Mouse (Mus musculus) CH12.LX (cell line): ENCODE measurements around the gene Plp2. TPM values are rescaled to one million over a fixed set of nuclear protein-coding genes. Genes with fewer than 3 reads are reported as not detected.

Experiments used
- DNase-seq: peaks from one replicate; pipeline ENCODE4 v3.0.0-alpha.2; 2013; ENCODE audit errors: extremely low read depth
- H3K27ac ChIP-seq: 2 replicates; pipeline ENCODE4 v1.5.1; 2012; ENCODE audit warnings: low read depth, mild to moderate bottlenecking, control low read depth, moderate library complexity; ENCODE audit not compliant: insufficient read depth
- H3K27me3 ChIP-seq: replicated peaks from 2 replicates; pipeline ENCODE3; 2012; ENCODE audit warnings: inconsistent platforms
- H3K36me3 ChIP-seq, 2 experiments: replicated peaks in 1 of 2; 2 replicates each; pipeline versions ENCODE3 to v1.6.1; 2012; ENCODE audit warnings: inconsistent platforms in 1 of 2, low read length in 1 of 2, mild to moderate bottlenecking in 1 of 2, mixed read lengths in 1 of 2, moderate library complexity in 1 of 2; ENCODE audit not compliant: control insufficient read depth in 1 of 2, insufficient read depth in 1 of 2
- H3K4me1 ChIP-seq, 2 experiments: 2 replicates each; pipeline ENCODE4 v1.6.1; 2012; ENCODE audit warnings: inconsistent platforms in 1 of 2, moderate library complexity in 1 of 2; ENCODE audit not compliant: insufficient read depth in 2 of 2, control insufficient read depth in 1 of 2
- H3K4me2 ChIP-seq: 2 replicates; pipeline ENCODE4 v1.6.1; 2012; ENCODE audit warnings: low read depth, mild to moderate bottlenecking, control low read depth; ENCODE audit not compliant: poor library complexity, insufficient read depth, severe bottlenecking
- H3K4me3 ChIP-seq, 3 experiments: fragments of 150-350 bp in 1 of 3; sonication (generic) in 1 of 3; replicated peaks in 1 of 3; 2 replicates each; pipeline versions ENCODE3 to v1.5.1; 2011 to 2012; ENCODE audit warnings: low read depth in 2 of 3, low read length in 2 of 3, mild to moderate bottlenecking in 2 of 3, moderate library complexity in 2 of 3, control low read depth in 1 of 3, improper control_type of control experiment in 1 of 3, inconsistent platforms in 1 of 3, mixed read lengths in 1 of 3; ENCODE audit not compliant: poor library complexity in 1 of 3
- H3K79me2 ChIP-seq: replicated peaks from 2 replicates; pipeline ENCODE4 v1.6.1; 2012; ENCODE audit warnings: mild to moderate bottlenecking, moderate library complexity; ENCODE audit not compliant: control insufficient read depth, poor library complexity, insufficient read depth, severe bottlenecking; ENCODE audit errors: extremely low read depth
- H3K9ac ChIP-seq: 2 replicates; pipeline ENCODE4 v1.6.1; 2012; ENCODE audit warnings: low read depth, mild to moderate bottlenecking, control low read depth, moderate library complexity; ENCODE audit not compliant: insufficient read depth
- H3K9me3 ChIP-seq: replicated peaks from 2 replicates; pipeline ENCODE3; 2012; ENCODE audit warnings: low read length, inconsistent platforms, mixed read lengths
- CHD1 ChIP-seq: IDR thresholded peaks from 2 replicates; pipeline ENCODE4 v1.6.1; 2012; ENCODE audit warnings: low read depth, low read length, improper control_type of control experiment, inconsistent platforms
- CTCF ChIP-seq, 2 experiments: IDR thresholded peaks in 1 of 2; conservative IDR thresholded peaks in 1 of 2; 2 replicates each; pipeline ENCODE4 v1.5.1; 2011 to 2012; ENCODE audit warnings: low read depth in 2 of 2, low read length in 2 of 2, improper control_type of control experiment in 1 of 2, inconsistent platforms in 1 of 2, mild to moderate bottlenecking in 1 of 2, moderate library complexity in 1 of 2
- MAX ChIP-seq: IDR thresholded peaks from 2 replicates; pipeline ENCODE4 v1.6.1; 2011; ENCODE audit warnings: low read length, improper control_type of control experiment
- NRF1 ChIP-seq: IDR thresholded peaks from 2 replicates; pipeline ENCODE4 v1.6.1; 2014; ENCODE audit warnings: low read depth, mild to moderate bottlenecking, inconsistent platforms, low read length, improper control_type of control experiment, moderate library complexity
- PAX5 ChIP-seq: IDR thresholded peaks from 2 replicates; pipeline ENCODE4 v1.6.1; 2012; ENCODE audit warnings: low read length, inconsistent platforms, mixed read lengths
- RAD21 ChIP-seq: IDR thresholded peaks from 2 replicates; pipeline ENCODE4 v1.6.1; 2011; ENCODE audit warnings: low read depth, mild to moderate bottlenecking, low read length, improper control_type of control experiment, moderate library complexity
- SMC3 ChIP-seq: IDR thresholded peaks from 2 replicates; pipeline ENCODE4 v1.6.1; 2011; ENCODE audit warnings: low read depth, low read length, improper control_type of control experiment
- dilution Hi-C: fragments of 300-500 bp; cut with MboI; formaldehyde crosslinking; loops from 2 replicates; pipeline ENCODE4 v1.14.3; 2020; ENCODE audit warnings: low sequenced_read_pairs; ENCODE audit not compliant: extremely low pct_unique_long_range_greater_than_20kb, extremely low pct_ligation_motif_present
- in situ Hi-C: fragments of 300-500 bp; cut with MboI; formaldehyde crosslinking; loops from 3 replicates; pipeline ENCODE4 v1.14.3; 2019; ENCODE audit warnings: low sequenced_read_pairs, low pct_ligation_motif_present, low pct_unique_long_range_greater_than_20kb, mixed read lengths
- polyA plus RNA-seq: library from polyadenylated mRNA; unstranded; fragments of >175 nt; gene quantifications from 2 replicates; pipeline ENCODE4 v1.2.1, GENCODE M21; 2012; ENCODE audit warnings: low read depth; ENCODE audit not compliant: insufficient read length
- total RNA-seq, 2 experiments: library from RNA; depleted of rRNA; stranded (reverse); fragments of 300-350 nt in 1 of 2; fragments of >200 nt in 1 of 2; gene quantifications; 2 replicates each; pipeline ENCODE4 v1.2.3; 2012 to 2014

Gene Plp2
- total and polyA plus RNA-seq, 3 experiments = 163 to 247 (median 173) TPM

DNA sequence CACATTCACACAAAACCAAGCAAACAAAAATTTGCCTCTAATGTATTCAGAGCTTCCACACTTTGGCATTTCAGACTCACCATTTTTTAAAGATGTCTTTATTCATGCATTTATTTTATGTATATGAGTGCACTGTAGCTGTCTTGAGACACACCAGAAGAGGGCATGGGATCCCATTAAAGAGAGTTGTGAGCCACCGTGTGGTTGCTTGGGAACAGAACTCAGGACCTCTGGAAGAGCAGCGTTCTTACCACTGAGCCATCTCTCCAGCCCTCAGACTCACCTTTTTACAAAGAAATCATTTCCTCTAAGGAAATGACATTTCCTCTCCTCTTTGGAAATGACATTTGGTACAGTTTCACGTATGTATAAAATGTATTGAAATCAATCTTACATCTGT is 7.8 kb upstream of the Plp2 start:
- dilution Hi-C loops (no loop called here), in situ Hi-C loops (no loop called here)
- no peak overlapping the region for H3K4me3 ChIP-seq
- TF ChIP-seq RAD21 (peak; percentile 20), PAX5 (no peak), CTCF (conservative IDR thresholded peaks at IDR 0.05 in 1 of 2, IDR thresholded peaks at IDR 0.05 in 1 of 2; ENCODE audit: low read depth in 2 of 2, low read length in 2 of 2) (peak in 1 of 2 experiments; percentile 51; a peak in 2 of 4 replicates), NRF1 (no peak), SMC3 (peak; percentile 44)
- H3K79me2 ChIP-seq = no peaks in the 10 kb centered on the region
- no peak overlapping the region for H3K4me2 ChIP-seq
- H3K9me3 ChIP-seq = no peaks in the 10 kb centered on the region
- no peaks in the 10 kb centered on the region for H3K27me3 ChIP-seq
- no peaks in the 10 kb centered on the region for H3K36me3 ChIP-seq
- DNase-seq = no peak
- H3K4me1 ChIP-seq = peaks cover 4 to 8% of the 10 kb centered on the region in 2 experiments; a peak in 3 of 4 replicates
- H3K27ac ChIP-seq = no peak overlapping the region
- H3K9ac ChIP-seq = no peak overlapping the region

DNA sequence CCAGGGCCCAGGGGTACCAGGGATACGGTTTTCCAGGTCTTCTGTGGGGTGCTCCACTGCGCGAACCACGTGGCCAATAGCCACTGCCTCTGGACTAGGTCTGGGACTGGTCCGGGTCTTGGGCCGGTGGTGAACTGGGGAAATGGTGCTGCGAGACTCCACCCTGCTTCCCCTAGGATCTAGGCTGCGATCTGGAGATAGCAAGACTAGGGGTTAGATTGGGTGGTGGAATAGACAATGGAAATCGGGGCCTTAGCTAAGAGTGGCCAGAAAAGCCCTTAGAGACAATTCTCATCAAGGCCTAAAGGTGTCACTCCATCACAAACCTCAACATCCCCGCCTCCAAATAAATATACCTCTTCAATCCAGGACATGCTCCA is 3.8 kb upstream of the Plp2 start:
- H3K27me3 ChIP-seq = no peaks in the 10 kb centered on the region
- in situ Hi-C loops = no loop called here
- dilution Hi-C loops = no loop called here
- no peaks in the 10 kb centered on the region for H3K9me3 ChIP-seq
- H3K9ac ChIP-seq = peak overlapping the region; percentile 37
- no peaks in the 10 kb centered on the region for H3K36me3 ChIP-seq
- peaks cover 4 to 12% of the 10 kb centered on the region in 2 experiments; a peak in 3 of 4 replicates for H3K4me1 ChIP-seq
- peaks cover 4% of the 10 kb centered on the region for H3K79me2 ChIP-seq
- H3K4me2 ChIP-seq = peak overlapping the region; percentile 72; the same call in 1 of the 2 replicates
- TF ChIP-seq CTCF (conservative IDR thresholded peaks at IDR 0.05 in 1 of 2, IDR thresholded peaks at IDR 0.05 in 1 of 2; ENCODE audit: low read depth in 2 of 2, low read length in 2 of 2) = peak in 1 of 2 experiments; percentile 41; a peak in 2 of 4 replicates
- no peak for TF ChIP-seq CHD1
- H3K27ac ChIP-seq = peak overlapping the region; percentile 77; the same call in 1 of the 2 replicates
- no peak for DNase-seq
- H3K4me3 ChIP-seq = peak overlapping the region in 1 of 3 experiments; percentile 39

GRCm38 (mm10) chrX:7674284-7675000 is 3.3 kb upstream of the Plp2 start:
- Histone ChIP-seq H3K4me2 (peak overlapping the region; percentile 72), H3K9ac (peak overlapping the region; percentile 37), H3K9me3 (no peaks in the 10 kb centered on the region), H3K79me2 (peaks cover 10% of the 10 kb centered on the region), H3K27me3 (no peaks in the 10 kb centered on the region), H3K4me3 (peak overlapping the region; percentile 5 to 27 (median 11)), H3K4me1 (peaks cover 4 to 12% of the 10 kb centered on the region in 2 experiments; a peak in 3 of 4 replicates), H3K27ac (peak overlapping the region; percentile 77), H3K36me3 (no peaks in the 10 kb centered on the region)
- in situ Hi-C loops (no loop called here), dilution Hi-C loops (no loop called here)
- TF ChIP-seq CHD1 (no peak), MAX (peak; percentile 34; the same call in 1 of the 2 replicates)
- DNase-seq = peak; percentile 27
